Mouse (Mus musculus): Measurements from ENCODE around the gene Adgra1.

- no peak for TF ChIP-seq FLI1 (IDR thresholded peaks at IDR 0.05; ENCODE audit: low read length)
- no peak for TF ChIP-seq GATA1 (IDR thresholded peaks at IDR 0.05; ENCODE audit: borderline replicate concordance, low read length)
These were observed 27.8 kb upstream of the Adgra1 start for GRCm38 (mm10) chr7:139806175-139806601.

Measured in megakaryocyte, embryonic 14.5 days (primary cell).